Mouse (Mus musculus): ENCODE measurements around the gene Rpl37a.

DNA sequence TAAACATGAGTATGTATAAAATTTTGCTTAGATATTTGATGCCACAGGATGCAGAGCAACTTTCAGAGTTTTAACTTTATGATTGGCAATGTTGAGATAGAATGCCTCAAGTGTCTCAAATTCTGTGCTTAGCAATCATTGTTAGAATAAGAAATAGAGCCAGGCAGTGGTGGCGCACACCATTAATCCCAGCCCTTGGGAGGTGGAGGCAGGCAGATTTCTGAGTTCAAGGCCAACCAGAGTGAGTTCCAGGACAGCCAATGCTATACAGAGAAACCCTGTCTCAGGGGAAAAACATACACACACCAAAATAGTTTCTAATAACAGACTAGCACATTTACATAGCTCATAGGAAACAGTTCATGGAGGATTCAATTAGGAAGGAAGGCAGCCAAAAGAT lies 4.0 kb downstream of the Rpl37a start:
- TF ChIP-seq CTCF (IDR thresholded peaks at IDR 0.05; ENCODE audit: borderline replicate concordance, extremely low read depth, insufficient read depth, insufficient read length): no peak
- TF ChIP-seq POLR2A (IDR thresholded peaks at IDR 0.05; ENCODE audit: borderline replicate concordance, extremely low read depth, insufficient read depth, insufficient read length, poor library complexity, severe bottlenecking): no peak
